Mouse (Mus musculus): Measurements from ENCODE around the gene Qrfpr. TPM values are rescaled to one million over a fixed set of nuclear protein-coding genes. Genes with fewer than 3 reads are reported as not detected.

The Qrfpr gene
- polyA plus RNA-seq, 1 experiment from 2014 or later = not detected

- Histone ChIP-seq H3K4me1 (no peaks in the 10 kb centered on the region), H3K27ac (replicated peaks) (no peak overlapping the region), H3K27me3 (ENCODE audit: low read depth, poor library complexity, severe bottlenecking) (no peaks in the 10 kb centered on the region), H3K4me3 (no peak overlapping the region), H3K36me3 (no peaks in the 10 kb centered on the region), H3K9me3 (replicated peaks) (0 out of 2 replicates have a peak, but pooled peaks cover 3% of the 10 kb centered on the region)
- no peak for DNase-seq (ENCODE audit: low spot score)
- WGBS = 60% methylated on average over 2 of the region's 2 CpGs
Measured at GRCm38 (mm10) chr3:36137560-36137959, 84.6 kb downstream of the Qrfpr start.

GRCm38 (mm10) chr3:36136152-36136551 lies 86.0 kb downstream of the Qrfpr start:
- Histone ChIP-seq H3K9me3 (replicated peaks) (0 out of 2 replicates have a peak, but pooled peaks cover 3% of the 10 kb centered on the region), H3K27ac (replicated peaks) (no peak overlapping the region), H3K4me3 (no peak overlapping the region), H3K36me3 (no peaks in the 10 kb centered on the region), H3K4me1 (no peaks in the 10 kb centered on the region), H3K27me3 (ENCODE audit: low read depth, poor library complexity, severe bottlenecking) (no peaks in the 10 kb centered on the region)
- no peak for DNase-seq (ENCODE audit: low spot score)

Other genes with a start within 250 kb of the Qrfpr start
- gene Mccc1, start 221.6 kb downstream of the Qrfpr start, polyA plus RNA-seq (2016; fragmentation: Nextera tagmentation; extraction: Ambion mirVana) = 35.8 and 37.6 TPM in 2 replicates
- gene Ccdc144b, start 168.8 kb downstream of the Qrfpr start, polyA plus RNA-seq (2016; fragmentation: Nextera tagmentation; extraction: Ambion mirVana) = not detected in 2 replicates
- gene Acad9, start 156.3 kb downstream of the Qrfpr start, polyA plus RNA-seq (2016; fragmentation: Nextera tagmentation; extraction: Ambion mirVana) = 97.5 and 99.5 TPM in 2 replicates
- 9.1 and 10.5 TPM in 2 replicates for gene D3Ertd254e, start 71.3 kb downstream of the Qrfpr start, polyA plus RNA-seq (2016; fragmentation: Nextera tagmentation; extraction: Ambion mirVana)